Mouse (Mus musculus) kidney, embryonic 14.5 days (tissue): ENCODE measurements around the gene Olig1. TPM values are rescaled to one million over a fixed set of nuclear protein-coding genes. Genes with fewer than 3 reads are reported as not detected.

Experiments
- ATAC-seq: fragments of 200-750 bp; cut with Nextera tagmentation; 2 replicates; pipeline ENCODE4 v1.8.0; 2017; ENCODE audit warnings: moderate number of reproducible peaks, mild to moderate bottlenecking, moderate TSS enrichment, moderate library complexity; ENCODE audit not compliant: low FRiP score, low TSS enrichment
- H3K27ac ChIP-seq: fragments of 300-500 bp; sonication (generic); 2 replicates; pipeline ENCODE4 v1.5.1; 2014; ENCODE audit warnings: low read depth, mild to moderate bottlenecking, low read length, moderate library complexity, mixed read lengths
- H3K27me3 ChIP-seq: fragments of 300-500 bp; sonication (generic); 2 replicates; pipeline ENCODE4 v1.6.1; 2014; ENCODE audit warnings: mild to moderate bottlenecking, low read length; ENCODE audit not compliant: control insufficient read depth, insufficient read depth
- H3K36me3 ChIP-seq: fragments of 300-500 bp; sonication (generic); 2 replicates; pipeline ENCODE4 v1.6.1; 2014; ENCODE audit warnings: low read length, mixed read lengths; ENCODE audit not compliant: control insufficient read depth, insufficient read depth
- H3K4me1 ChIP-seq: fragments of 300-500 bp; sonication (generic); 2 replicates; pipeline ENCODE4 v1.6.1; 2014; ENCODE audit warnings: low read length, mixed read lengths; ENCODE audit not compliant: control insufficient read depth, insufficient read depth
- H3K4me2 ChIP-seq: fragments of 300-500 bp; sonication (generic); replicated peaks from 2 replicates; pipeline ENCODE4 v1.6.1; 2014; ENCODE audit warnings: low read depth, mild to moderate bottlenecking, low read length
- H3K4me3 ChIP-seq: fragments of 300-500 bp; sonication (generic); 2 replicates; pipeline ENCODE4 v1.5.1; 2014; ENCODE audit warnings: mild to moderate bottlenecking, low read length
- H3K9ac ChIP-seq: fragments of 300-500 bp; sonication (generic); 2 replicates; pipeline ENCODE4 v1.6.1; 2014; ENCODE audit warnings: low read depth, mild to moderate bottlenecking, low read length, moderate library complexity
- H3K9me3 ChIP-seq: fragments of 300-500 bp; sonication (generic); 2 replicates; pipeline ENCODE4 v1.6.1; 2016; ENCODE audit warnings: low read length; ENCODE audit not compliant: control insufficient read depth
- WGBS: fragments of 180-500 bp; shearing (Covaris S2); extraction: QIAGEN DNeasy Blood & Tissue Kit; methylation state at CpG from one replicate; pipeline ENCODE4 v1.1.7; 2014; 5-methylcytosine and 5-hydroxymethylcytosine counted together
- polyA plus RNA-seq: library from polyadenylated mRNA; unstranded; fragments of >200 nt; fragmentation: Nextera tagmentation; extraction: Ambion mirVana; gene quantifications from 2 replicates; pipeline ENCODE4 v1.2.1, GENCODE M21; 2014

Olig1 gene
- polyA plus RNA-seq, 1 experiment from 2014 or later = not detected

GRCm38 (mm10) chr16:91268724-91269452, 684 bp upstream of the Olig1 start:
- H3K27ac ChIP-seq = no peak overlapping the region
- no peak for ATAC-seq
- H3K4me3 ChIP-seq = peak overlapping the region; percentile 42; the same call in 1 of the 2 replicates
- H3K27me3 ChIP-seq = peaks cover 94% of the 10 kb centered on the region
- no peak overlapping the region for H3K9ac ChIP-seq
- peak overlapping the region; percentile 69; the same call in 1 of the 2 replicates for H3K4me2 ChIP-seq
- no peaks in the 10 kb centered on the region for H3K9me3 ChIP-seq
- WGBS = 7% methylated on average over 13 of the region's 13 CpGs
- H3K4me1 ChIP-seq = peaks cover 11% of the 10 kb centered on the region
- H3K36me3 ChIP-seq = no peaks in the 10 kb centered on the region

- Histone ChIP-seq H3K4me2 (peak overlapping the region; percentile 69), H3K9me3 (no peaks in the 10 kb centered on the region), H3K27ac (no peak overlapping the region), H3K4me1 (peaks cover 11% of the 10 kb centered on the region), H3K36me3 (no peaks in the 10 kb centered on the region), H3K27me3 (peaks cover 99% of the 10 kb centered on the region), H3K9ac (no peak overlapping the region), H3K4me3 (peak overlapping the region; percentile 42)
- ATAC-seq = peak; percentile 21; the same call in 1 of the 2 replicates
- WGBS = under 1% methylated on average over 48 of the region's 63 CpGs
These were observed 820 bp downstream of the Olig1 start for GRCm38 (mm10) chr16:91270212-91270971.

- no peak overlapping the region for H3K27ac ChIP-seq
- 1% methylated on average over 29 of the region's 29 CpGs for WGBS
- H3K9me3 ChIP-seq = no peaks in the 10 kb centered on the region
- H3K4me3 ChIP-seq = peak overlapping the region; percentile 42; the same call in 1 of the 2 replicates
- H3K9ac ChIP-seq = no peak overlapping the region
- peaks cover 11% of the 10 kb centered on the region for H3K4me1 ChIP-seq
- no peaks in the 10 kb centered on the region for H3K36me3 ChIP-seq
- H3K27me3 ChIP-seq = peaks cover 97% of the 10 kb centered on the region
- ATAC-seq = no peak
- no peak overlapping the region; the same call in 1 of the 2 replicates for H3K4me2 ChIP-seq
These were observed 1.5 kb downstream of the Olig1 start for GRCm38 (mm10) chr16:91270982-91271549.

DNA sequence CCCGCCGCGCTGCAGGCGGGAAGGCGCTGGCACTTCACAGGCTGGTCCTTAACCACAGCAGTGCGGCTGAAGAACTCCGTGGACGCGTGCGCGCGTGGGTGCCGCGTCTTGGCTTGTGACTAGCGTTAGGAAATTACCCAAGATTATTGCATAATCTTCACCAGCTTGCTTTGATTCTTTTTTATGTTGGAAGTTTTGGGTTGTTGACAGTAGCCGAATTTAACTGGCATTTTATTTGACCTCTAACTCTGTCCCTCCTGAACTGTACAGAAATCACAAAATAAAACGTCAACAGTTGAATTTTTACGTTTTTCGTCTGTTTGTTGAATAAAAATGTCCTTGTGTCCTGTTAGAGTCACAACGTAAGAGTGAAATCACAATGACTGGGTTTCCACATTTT, 2.1 kb downstream of the Olig1 start:
- H3K36me3 ChIP-seq = no peaks in the 10 kb centered on the region
- H3K27ac ChIP-seq = no peak overlapping the region
- no peak for ATAC-seq
- no peak overlapping the region for H3K4me3 ChIP-seq
- H3K4me2 ChIP-seq = no peak overlapping the region
- H3K27me3 ChIP-seq = peaks cover 96% of the 10 kb centered on the region
- peaks cover 11% of the 10 kb centered on the region for H3K4me1 ChIP-seq
- no peaks in the 10 kb centered on the region for H3K9me3 ChIP-seq
- H3K9ac ChIP-seq = no peak overlapping the region
- 2% methylated on average over 20 of the region's 20 CpGs for WGBS

- H3K27ac ChIP-seq = no peak overlapping the region
- H3K27me3 ChIP-seq = peaks cover 30% of the 10 kb centered on the region
- H3K36me3 ChIP-seq = no peaks in the 10 kb centered on the region
- H3K9me3 ChIP-seq = no peaks in the 10 kb centered on the region
- no peaks in the 10 kb centered on the region for H3K4me1 ChIP-seq
- no peak for ATAC-seq
- WGBS = 67% methylated on average over 4 of the region's 4 CpGs
- no peak overlapping the region for H3K4me2 ChIP-seq
- H3K9ac ChIP-seq = no peak overlapping the region
- no peak overlapping the region for H3K4me3 ChIP-seq
These were observed 10.9 kb downstream of the Olig1 start for GRCm38 (mm10) chr16:91280516-91280915.

DNA sequence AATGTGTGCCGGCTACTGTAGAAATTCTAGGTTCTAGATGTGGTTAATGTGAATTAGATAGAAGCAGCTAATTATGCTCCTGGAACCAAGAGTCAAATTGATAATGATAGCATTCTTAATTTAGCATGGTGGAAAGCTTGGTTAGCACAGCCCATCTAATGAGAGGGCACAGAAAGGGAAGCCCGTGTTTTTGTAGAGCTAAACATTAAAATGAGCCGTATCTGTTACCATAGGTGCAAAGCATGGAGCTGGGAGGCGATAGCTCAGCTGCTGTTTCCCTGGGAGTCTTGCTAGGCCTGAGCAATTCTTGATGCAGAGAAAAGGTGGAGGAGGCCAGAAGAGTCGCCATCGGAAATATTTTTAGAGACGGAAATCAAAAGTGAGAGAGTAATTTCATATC, 22.5 kb downstream of the Olig1 start:
- H3K36me3 ChIP-seq = no peaks in the 10 kb centered on the region
- H3K4me3 ChIP-seq = no peak overlapping the region
- no peak overlapping the region for H3K4me2 ChIP-seq
- no peaks in the 10 kb centered on the region; the same call in 1 of the 2 replicates for H3K27me3 ChIP-seq
- ATAC-seq = no peak
- no peaks in the 10 kb centered on the region for H3K9me3 ChIP-seq
- H3K27ac ChIP-seq = no peak overlapping the region
- H3K4me1 ChIP-seq = no peaks in the 10 kb centered on the region
- H3K9ac ChIP-seq = no peak overlapping the region
- 65% methylated on average over 7 of the region's 7 CpGs for WGBS

DNA sequence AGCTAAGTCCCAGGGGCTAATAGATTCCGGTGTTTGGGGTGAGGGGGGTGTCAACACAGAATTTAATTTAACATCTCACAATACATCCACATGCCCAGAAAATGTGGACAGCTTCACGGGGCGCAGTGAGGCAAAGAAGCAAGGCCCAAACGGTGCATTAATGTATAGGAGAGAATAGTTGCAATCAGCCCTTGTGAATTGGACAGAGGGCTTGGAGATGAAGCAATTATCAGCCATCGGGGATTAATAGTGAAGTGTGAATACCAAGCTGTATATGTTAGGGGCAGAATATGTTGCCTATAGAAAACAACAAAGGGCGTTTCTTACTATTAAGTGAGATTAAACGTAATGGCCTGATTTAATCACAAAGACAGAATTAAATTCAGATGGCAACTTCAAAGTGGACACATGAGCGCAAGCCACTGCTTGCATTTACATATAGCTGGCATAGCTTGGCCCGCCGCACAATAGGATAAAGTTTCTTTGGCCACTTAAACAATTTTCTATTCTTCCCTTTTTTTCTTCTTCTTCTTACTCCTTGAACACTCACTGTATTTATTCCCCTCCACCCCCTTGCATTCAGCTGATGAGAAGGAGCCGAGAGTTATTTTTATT, 23.3 kb downstream of the Olig1 start:
- H3K4me3 ChIP-seq = no peak overlapping the region
- H3K4me1 ChIP-seq = peaks cover 3% of the 10 kb centered on the region
- no peaks in the 10 kb centered on the region for H3K36me3 ChIP-seq
- H3K4me2 ChIP-seq = no peak overlapping the region
- no peak overlapping the region for H3K9ac ChIP-seq
- 80% methylated on average over 11 of the region's 11 CpGs for WGBS
- no peaks in the 10 kb centered on the region; the same call in 1 of the 2 replicates for H3K27me3 ChIP-seq
- no peaks in the 10 kb centered on the region for H3K9me3 ChIP-seq
- no peak for ATAC-seq
- no peak overlapping the region for H3K27ac ChIP-seq

DNA sequence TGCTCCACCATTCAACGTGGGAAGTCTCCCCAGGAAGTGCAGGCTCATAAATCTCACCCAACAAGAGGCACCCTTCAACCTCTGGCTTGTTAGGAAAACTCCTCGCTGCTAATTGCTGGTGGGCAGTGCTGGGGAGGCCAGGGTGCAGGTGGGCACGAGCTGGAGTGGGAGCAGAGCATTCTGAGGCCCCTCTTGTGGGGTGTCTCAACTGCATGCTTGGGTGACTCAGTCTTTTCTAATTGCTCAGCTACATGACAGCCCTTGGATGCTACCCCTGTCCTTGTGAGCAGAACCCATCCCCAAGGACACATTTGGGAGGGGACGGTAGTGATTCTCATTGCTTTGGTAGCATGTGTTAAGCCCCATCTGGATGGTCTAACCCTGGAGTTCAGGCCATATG, 28.2 kb downstream of the Olig1 start:
- Histone ChIP-seq H3K9ac (no peak overlapping the region), H3K36me3 (no peaks in the 10 kb centered on the region), H3K27me3 (peaks cover 25% of the 10 kb centered on the region), H3K4me3 (no peak overlapping the region), H3K4me1 (peaks cover 5% of the 10 kb centered on the region), H3K4me2 (no peak overlapping the region), H3K27ac (no peak overlapping the region), H3K9me3 (no peaks in the 10 kb centered on the region)
- 1% methylated on average over 4 of the region's 4 CpGs for WGBS
- peak; percentile 78 for ATAC-seq
